Mouse (Mus musculus) intestine, postnatal 0 days (tissue): ENCODE data around the gene Ccdc63. TPM values are rescaled to one million over a fixed set of nuclear protein-coding genes. Genes with fewer than 3 reads are reported as not detected.
"Not testable (repeated sequence)": the region's sequence is repeated elsewhere in the genome, so short reads cannot be mapped to it uniquely, and the experiment has no call there.

Source experiments
- ATAC-seq: fragments of 200-750 bp; cut with Nextera tagmentation; 2 replicates; pipeline ENCODE4 v1.8.0; 2017; ENCODE audit warnings: mild to moderate bottlenecking, moderate TSS enrichment, moderate library complexity
- H3K27ac ChIP-seq: fragments of 300-500 bp; sonication (generic); 2 replicates; pipeline ENCODE4 v1.5.1; 2014; ENCODE audit warnings: mild to moderate bottlenecking, low read depth, low read length, moderate library complexity
- H3K27me3 ChIP-seq: fragments of 300-500 bp; sonication (generic); replicated peaks from 2 replicates; pipeline ENCODE4 v1.6.1; 2014; ENCODE audit warnings: low read length, mixed read lengths; ENCODE audit not compliant: control insufficient read depth, insufficient read depth
- H3K36me3 ChIP-seq: fragments of 300-500 bp; sonication (generic); 2 replicates; pipeline ENCODE4 v1.6.1; 2014; ENCODE audit warnings: mild to moderate bottlenecking, moderate library complexity; ENCODE audit not compliant: control insufficient read depth, insufficient read depth
- H3K4me1 ChIP-seq: fragments of 300-500 bp; sonication (generic); replicated peaks from 2 replicates; pipeline ENCODE4 v1.6.1; 2014; ENCODE audit warnings: antibody characterized with exemption, low read length, mixed read lengths; ENCODE audit not compliant: control insufficient read depth, insufficient read depth
- H3K4me2 ChIP-seq: fragments of 300-500 bp; sonication (generic); replicated peaks from 2 replicates; pipeline ENCODE4 v1.6.1; 2014; ENCODE audit warnings: low read depth, mild to moderate bottlenecking, moderate library complexity
- H3K4me3 ChIP-seq: fragments of 300-500 bp; sonication (generic); 2 replicates; pipeline ENCODE4 v1.5.1; 2014; ENCODE audit warnings: low read depth, low read length
- H3K9ac ChIP-seq: fragments of 300-500 bp; sonication (generic); 2 replicates; pipeline ENCODE4 v1.6.1; 2014; ENCODE audit warnings: mild to moderate bottlenecking, low read depth, low read length
- H3K9me3 ChIP-seq: fragments of 300-500 bp; sonication (generic); 2 replicates; pipeline ENCODE4 v1.6.1; 2016; ENCODE audit warnings: mixed run types; ENCODE audit not compliant: control insufficient read depth
- CTCF ChIP-seq: sonication (generic); IDR thresholded peaks from 2 replicates; pipeline ENCODE4 v1.5.1; 2016; ENCODE audit warnings: low read depth, mild to moderate bottlenecking, control low read depth, antibody characterized with exemption, moderate library complexity
- WGBS: fragments of 180-500 bp; shearing (Covaris S2); extraction: QIAGEN DNeasy Blood & Tissue Kit; methylation state at CpG from one replicate; pipeline ENCODE4 v1.1.7; 2014; 5-methylcytosine and 5-hydroxymethylcytosine counted together
- polyA plus RNA-seq: library from polyadenylated mRNA; unstranded; fragments of >200 nt; fragmentation: Nextera tagmentation; extraction: Ambion mirVana; gene quantifications from 2 replicates; pipeline ENCODE4 v1.2.1, GENCODE M21; 2015

Gene Ccdc63
- polyA plus RNA-seq, 1 experiment from 2014 or later, result not detected

- 0 out of 2 replicates have a peak overlapping the region, but pooled peaks have one; percentile 22 for H3K9ac ChIP-seq
Observed at GRCm38 (mm10) chr5:122145381-122146055, 4.9 kb upstream of the Ccdc63 start.

GRCm38 (mm10) chr5:122144825-122145224 is 4.2 kb upstream of the Ccdc63 start:
- Histone ChIP-seq H3K9ac (no peak overlapping the region), H3K27ac (peak overlapping the region; percentile 63; the same call in 1 of the 2 replicates), H3K27me3 (no peaks in the 10 kb centered on the region), H3K9me3 (no peaks in the 10 kb centered on the region), H3K4me2 (no peak overlapping the region), H3K4me3 (no peak overlapping the region), H3K4me1 (no peaks in the 10 kb centered on the region), H3K36me3 (no peaks in the 10 kb centered on the region)
- TF ChIP-seq CTCF, result no peak
- WGBS, result 85% methylated on average over 4 of the region's 4 CpGs
- no peak for ATAC-seq

More at GRCm38 (mm10) chr5:122145381-122146055, 4.9 kb upstream of the Ccdc63 start:
- Histone ChIP-seq H3K4me3 (peak overlapping the region; percentile 21; the same call in 1 of the 2 replicates), H3K27ac (peak overlapping the region; percentile 63), H3K4me2 (peak overlapping the region; percentile 48), H3K27me3 (no peaks in the 10 kb centered on the region), H3K4me1 (no peaks in the 10 kb centered on the region), H3K36me3 (no peaks in the 10 kb centered on the region), H3K9me3 (no peaks in the 10 kb centered on the region)
- no peak for ATAC-seq
- TF ChIP-seq CTCF, result no peak; the same call in 1 of the 2 replicates
- WGBS, result 41% methylated on average over 15 of the region's 15 CpGs

- no peak for ATAC-seq
- Histone ChIP-seq H3K4me1 (no peaks in the 10 kb centered on the region), H3K27ac (no peak overlapping the region), H3K4me2 (no peak overlapping the region), H3K36me3 (no peaks in the 10 kb centered on the region), H3K4me3 (no peak overlapping the region), H3K9me3 (no peaks in the 10 kb centered on the region), H3K27me3 (no peaks in the 10 kb centered on the region), H3K9ac (no peak overlapping the region)
- TF ChIP-seq CTCF, result no peak
- WGBS, result 82% methylated on average over 15 of the region's 15 CpGs
Observed at GRCm38 (mm10) chr5:122143543-122143942, 2.9 kb upstream of the Ccdc63 start.

GRCm38 (mm10) chr5:122142230-122142992 is 1.8 kb upstream of the Ccdc63 start:
- WGBS, result 59% methylated on average over 7 of the region's 8 CpGs
- Histone ChIP-seq H3K4me3 (no peak overlapping the region), H3K9me3 (no peaks in the 10 kb centered on the region), H3K4me2 (no peak overlapping the region), H3K27ac (no peak overlapping the region), H3K4me1 (no peaks in the 10 kb centered on the region), H3K36me3 (no peaks in the 10 kb centered on the region), H3K27me3 (no peaks in the 10 kb centered on the region), H3K9ac (no peak overlapping the region)
- ATAC-seq, result no peak
- peak; percentile 76 for TF ChIP-seq CTCF

GRCm38 (mm10) chr5:122139771-122140170 is 852 bp downstream of the Ccdc63 start:
- not testable (repeated sequence) for H3K36me3 ChIP-seq, H3K4me1 ChIP-seq

GRCm38 (mm10) chr5:122138856-122139255 is 1.8 kb downstream of the Ccdc63 start:
- no peaks in the 10 kb centered on the region for H3K9me3 ChIP-seq
- ATAC-seq, result no peak
- no peak overlapping the region for H3K4me2 ChIP-seq
- no peaks in the 10 kb centered on the region for H3K4me1 ChIP-seq
- H3K27ac ChIP-seq, result no peak overlapping the region
- WGBS, result 82% methylated on average over 15 of the region's 15 CpGs
- H3K9ac ChIP-seq, result no peak overlapping the region
- no peak overlapping the region for H3K4me3 ChIP-seq
- H3K27me3 ChIP-seq, result no peaks in the 10 kb centered on the region
- no peaks in the 10 kb centered on the region for H3K36me3 ChIP-seq
- TF ChIP-seq CTCF, result no peak

More at GRCm38 (mm10) chr5:122139771-122140170, 852 bp downstream of the Ccdc63 start:
- not testable (repeated sequence) for ATAC-seq, H3K9ac ChIP-seq, H3K4me2 ChIP-seq, H3K27ac ChIP-seq, H3K4me3 ChIP-seq, H3K27me3 ChIP-seq, H3K9me3 ChIP-seq
- WGBS, result 62% methylated on average over 2 of the region's 2 CpGs
